Mouse (Mus musculus) embryonic facial prominence, embryonic 10.5 days (tissue): ENCODE results near the gene Trim75. TPM values are rescaled to one million over a fixed set of nuclear protein-coding genes. Genes with fewer than 3 reads are reported as not detected.

Source experiments
- DNase-seq: peaks from one replicate; pipeline ENCODE4 v3.0.0-alpha.2; 2017; ENCODE audit warnings: low spot score
- H3K27ac ChIP-seq: fragments of 300-500 bp; sonication (generic); replicated peaks from 2 replicates; pipeline ENCODE4 v1.5.1; 2016; ENCODE audit warnings: mild to moderate bottlenecking
- H3K27me3 ChIP-seq: fragments of 300-500 bp; sonication (generic); replicated peaks from 2 replicates; pipeline ENCODE4 v1.6.1; 2016; ENCODE audit warnings: low read depth, mild to moderate bottlenecking; ENCODE audit not compliant: poor library complexity, severe bottlenecking
- H3K36me3 ChIP-seq: fragments of 300-500 bp; sonication (generic); replicated peaks from 2 replicates; pipeline ENCODE4 v1.6.1; 2016; ENCODE audit warnings: mild to moderate bottlenecking, moderate library complexity
- H3K4me1 ChIP-seq: fragments of 300-500 bp; sonication (generic); 2 replicates; pipeline ENCODE4 v1.6.1; 2016
- H3K4me3 ChIP-seq: fragments of 300-500 bp; sonication (generic); 2 replicates; pipeline ENCODE4 v1.5.1; 2016; ENCODE audit warnings: mild to moderate bottlenecking, moderate library complexity
- H3K9me3 ChIP-seq: fragments of 300-500 bp; sonication (generic); 2 replicates; pipeline ENCODE4 v1.6.1; 2016; ENCODE audit warnings: mild to moderate bottlenecking
- WGBS: fragments of 180-500 bp; shearing (Covaris S2); methylation state at CpG from one replicate; pipeline ENCODE4 v1.1.7; 2016; 5-methylcytosine and 5-hydroxymethylcytosine counted together
- polyA plus RNA-seq: library from polyadenylated mRNA; unstranded; fragments of >200 nt; fragmentation: Nextera tagmentation; extraction: Ambion mirVana; gene quantifications from 2 replicates; pipeline ENCODE4 v1.2.1, GENCODE M21; 2016

Trim75 gene
- polyA plus RNA-seq, 1 experiment from 2014 or later: not detected

GRCm38 (mm10) chr8:64983150-64983897, 4.3 kb downstream of the Trim75 start:
- DNase-seq: no peak
- Histone ChIP-seq H3K4me3 (no peak overlapping the region), H3K36me3 (no peaks in the 10 kb centered on the region), H3K4me1 (peaks cover 6% of the 10 kb centered on the region; the same call in 1 of the 2 replicates), H3K9me3 (no peaks in the 10 kb centered on the region), H3K27me3 (no peaks in the 10 kb centered on the region), H3K27ac (no peak overlapping the region)
- 75% methylated on average over 20 of the region's 20 CpGs for WGBS

GRCm38 (mm10) chr8:64962836-64963235, 24.8 kb downstream of the Trim75 start:
- no peak for DNase-seq
- H3K27ac ChIP-seq: no peak overlapping the region
- H3K36me3 ChIP-seq: peaks cover 14% of the 10 kb centered on the region
- H3K4me1 ChIP-seq: no peaks in the 10 kb centered on the region
- no peaks in the 10 kb centered on the region for H3K9me3 ChIP-seq
- no peak overlapping the region for H3K4me3 ChIP-seq
- no peaks in the 10 kb centered on the region for H3K27me3 ChIP-seq

GRCm38 (mm10) chr8:64959025-64959424, 28.6 kb downstream of the Trim75 start:
- Histone ChIP-seq H3K27ac (no peak overlapping the region), H3K4me3 (no peak overlapping the region), H3K27me3 (no peaks in the 10 kb centered on the region), H3K4me1 (no peaks in the 10 kb centered on the region), H3K9me3 (no peaks in the 10 kb centered on the region), H3K36me3 (peaks cover 10% of the 10 kb centered on the region)
- DNase-seq: no peak
- WGBS: 86% methylated on average over 9 of the region's 9 CpGs

GRCm38 (mm10) chr8:64952101-64952500, 35.5 kb downstream of the Trim75 start:
- Histone ChIP-seq H3K9me3 (no peaks in the 10 kb centered on the region), H3K27me3 (no peaks in the 10 kb centered on the region), H3K36me3 (no peaks in the 10 kb centered on the region), H3K4me1 (no peaks in the 10 kb centered on the region), H3K27ac (no peak overlapping the region), H3K4me3 (no peak overlapping the region)
- WGBS: 84% methylated on average over 6 of the region's 6 CpGs
- DNase-seq: no peak

GRCm38 (mm10) chr8:64948371-64948770, 39.3 kb downstream of the Trim75 start:
- no peak for DNase-seq
- Histone ChIP-seq H3K27ac (no peak overlapping the region), H3K4me3 (no peak overlapping the region), H3K36me3 (no peaks in the 10 kb centered on the region), H3K4me1 (no peaks in the 10 kb centered on the region), H3K27me3 (peaks cover 11% of the 10 kb centered on the region), H3K9me3 (no peaks in the 10 kb centered on the region)
- 84% methylated on average over 1 of the region's 1 CpGs for WGBS

GRCm38 (mm10) chr8:64947698-64948034, 40.0 kb downstream of the Trim75 start:
- WGBS: 12% methylated on average over 10 of the region's 10 CpGs
- DNase-seq: no peak
- H3K27me3 ChIP-seq: peaks cover 18% of the 10 kb centered on the region
- H3K9me3 ChIP-seq: no peaks in the 10 kb centered on the region
- no peaks in the 10 kb centered on the region for H3K36me3 ChIP-seq
- peaks cover under 1% of the 10 kb centered on the region; the same call in 1 of the 2 replicates for H3K4me1 ChIP-seq
- peak overlapping the region; percentile 88 for H3K27ac ChIP-seq
- peak overlapping the region; percentile 79 for H3K4me3 ChIP-seq

- no peaks in the 10 kb centered on the region for H3K36me3 ChIP-seq
- DNase-seq: peak; percentile 93
- H3K27me3 ChIP-seq: peaks cover 24% of the 10 kb centered on the region
- peak within 1 kb of the TSS; percentile 79 for H3K4me3 ChIP-seq
- no peaks in the 10 kb centered on the region for H3K9me3 ChIP-seq
- peaks cover 4% of the 10 kb centered on the region; the same call in 1 of the 2 replicates for H3K4me1 ChIP-seq
- 1% methylated on average over 73 of the region's 73 CpGs for WGBS
- H3K27ac ChIP-seq: peak within 1 kb of the TSS; percentile 88
Observed at GRCm38 (mm10) chr8:64946820-64947697, 40.6 kb downstream of the Trim75 start, which contains the start of gene Tmem192. Tmem192 (plus strand) TSS chr8:64947185.

GRCm38 (mm10) chr8:64946441-64946819, 41.2 kb downstream of the Trim75 start:
- H3K27ac ChIP-seq: no peak overlapping the region
- H3K27me3 ChIP-seq: peaks cover 29% of the 10 kb centered on the region
- DNase-seq: no peak
- peak overlapping the region; percentile 79 for H3K4me3 ChIP-seq
- no peaks in the 10 kb centered on the region for H3K36me3 ChIP-seq
- no peaks in the 10 kb centered on the region for H3K9me3 ChIP-seq
- peaks cover 4% of the 10 kb centered on the region; the same call in 1 of the 2 replicates for H3K4me1 ChIP-seq
- 56% methylated on average over 8 of the region's 8 CpGs for WGBS

GRCm38 (mm10) chr8:64945606-64946005, 42.0 kb downstream of the Trim75 start:
- Histone ChIP-seq H3K4me1 (peaks cover 4% of the 10 kb centered on the region; the same call in 1 of the 2 replicates), H3K4me3 (no peak overlapping the region), H3K36me3 (no peaks in the 10 kb centered on the region), H3K27ac (no peak overlapping the region), H3K9me3 (no peaks in the 10 kb centered on the region), H3K27me3 (peaks cover 29% of the 10 kb centered on the region)
- no peak for DNase-seq
- 81% methylated on average over 7 of the region's 7 CpGs for WGBS

- H3K27me3 ChIP-seq: peaks cover 29% of the 10 kb centered on the region
- no peak for DNase-seq
- 28% methylated on average over 5 of the region's 5 CpGs for WGBS
Observed at GRCm38 (mm10) chr8:64944831-64945230, 42.8 kb downstream of the Trim75 start.

GRCm38 (mm10) chr8:64942946-64943345, 44.7 kb downstream of the Trim75 start:
- 21% methylated on average over 5 of the region's 5 CpGs for WGBS
- Histone ChIP-seq H3K4me3 (no peak overlapping the region), H3K27ac (no peak overlapping the region), H3K4me1 (peaks cover 4% of the 10 kb centered on the region; the same call in 1 of the 2 replicates), H3K36me3 (no peaks in the 10 kb centered on the region), H3K9me3 (no peaks in the 10 kb centered on the region), H3K27me3 (peaks cover 29% of the 10 kb centered on the region)
- no peak for DNase-seq

More at GRCm38 (mm10) chr8:64944831-64945230, 42.8 kb downstream of the Trim75 start:
- H3K4me1 ChIP-seq: peaks cover 4% of the 10 kb centered on the region; the same call in 1 of the 2 replicates
- H3K27ac ChIP-seq: no peak overlapping the region
- H3K36me3 ChIP-seq: no peaks in the 10 kb centered on the region
- H3K9me3 ChIP-seq: no peaks in the 10 kb centered on the region
- no peak overlapping the region for H3K4me3 ChIP-seq

GRCm38 (mm10) chr8:64941495-64941894, 46.1 kb downstream of the Trim75 start:
- peak; percentile 74 for DNase-seq
- WGBS: 14% methylated on average over 9 of the region's 9 CpGs
- Histone ChIP-seq H3K27ac (no peak overlapping the region), H3K9me3 (no peaks in the 10 kb centered on the region), H3K36me3 (no peaks in the 10 kb centered on the region), H3K4me3 (no peak overlapping the region), H3K27me3 (peaks cover 29% of the 10 kb centered on the region), H3K4me1 (peaks cover 4% of the 10 kb centered on the region; the same call in 1 of the 2 replicates)
